Mouse (Mus musculus) ES-E14 (cell line): ENCODE measurements around the gene Nhlh2. TPM values are rescaled to one million over a fixed set of nuclear protein-coding genes. Genes with fewer than 3 reads are reported as not detected.

Experiments
- DNase-seq: peaks from one replicate; pipeline ENCODE4 v3.0.0-alpha.2; 2013; ENCODE audit warnings: low read depth, low spot score
- H3K27ac ChIP-seq: 2 replicates; pipeline ENCODE4 v1.5.1; 2012; ENCODE audit warnings: low read depth, mild to moderate bottlenecking, low read length, moderate library complexity, mixed read lengths; ENCODE audit not compliant: poor library complexity, insufficient read depth, severe bottlenecking
- H3K36me3 ChIP-seq: 2 replicates; pipeline ENCODE4 v1.6.1; 2012; ENCODE audit warnings: mild to moderate bottlenecking, low read length, moderate library complexity, mixed read lengths; ENCODE audit not compliant: control insufficient read depth, poor library complexity, insufficient read depth, severe bottlenecking
- H3K4me1 ChIP-seq, 2 experiments: fragments of 150-350 bp in 1 of 2; sonication (generic) in 1 of 2; 2 replicates each; pipeline ENCODE4 v1.6.1; 2012; ENCODE audit warnings: low read length in 2 of 2, mild to moderate bottlenecking in 1 of 2, mixed read lengths in 1 of 2; ENCODE audit not compliant: control insufficient read depth in 2 of 2, insufficient read depth in 2 of 2, poor library complexity in 1 of 2
- H3K4me3 ChIP-seq, 2 experiments: fragments of 150-350 bp in 1 of 2; sonication (generic) in 1 of 2; 2 replicates each; pipeline ENCODE4 v1.5.1; 2012; ENCODE audit warnings: low read length in 2 of 2, low read depth in 1 of 2, mild to moderate bottlenecking in 1 of 2, mixed read lengths in 1 of 2; ENCODE audit not compliant: insufficient read depth in 1 of 2, poor library complexity in 1 of 2, severe bottlenecking in 1 of 2
- H3K9ac ChIP-seq: 2 replicates; pipeline ENCODE4 v1.6.1; 2012; ENCODE audit warnings: low read depth, mild to moderate bottlenecking, low read length, mixed read lengths; ENCODE audit not compliant: poor library complexity, insufficient read depth, severe bottlenecking
- H3K9me3 ChIP-seq: fragments of 150-350 bp; sonication (generic); 2 replicates; pipeline ENCODE4 v1.6.1; 2012; ENCODE audit warnings: low read depth, mild to moderate bottlenecking, low read length; ENCODE audit not compliant: control insufficient read depth, insufficient read depth
- CHD2 ChIP-seq: IDR thresholded peaks from 2 replicates; pipeline ENCODE4 v1.6.1; 2014; ENCODE audit warnings: mild to moderate bottlenecking, low read depth, low read length, inconsistent platforms
- HCFC1 ChIP-seq: IDR thresholded peaks from 2 replicates; pipeline ENCODE4 v1.6.1; 2012; ENCODE audit warnings: low read length, inconsistent platforms, borderline replicate concordance; ENCODE audit not compliant: insufficient read depth
- MAFK ChIP-seq: IDR thresholded peaks from 2 replicates; pipeline ENCODE4 v1.6.1; 2014; ENCODE audit warnings: mild to moderate bottlenecking, low read depth, low read length, inconsistent platforms; ENCODE audit not compliant: insufficient read depth
- ZC3H11A ChIP-seq: IDR thresholded peaks from 2 replicates; pipeline ENCODE4 v1.6.1; 2012; ENCODE audit warnings: low read depth, mild to moderate bottlenecking, inconsistent platforms, low read length, borderline replicate concordance
- ZNF384 ChIP-seq: IDR thresholded peaks from 2 replicates; pipeline ENCODE4 v1.6.1; 2012; ENCODE audit warnings: low read depth, low read length, inconsistent platforms
- in situ Hi-C, 2 experiments: fragments of 600-800 bp; cut with MboI; formaldehyde crosslinking; loops; one replicate each; pipeline ENCODE4 v1.15.1; 2025; ENCODE audit warnings: low sequenced_read_pairs in 2 of 2, inconsistent platforms in 1 of 2; ENCODE audit not compliant: unreplicated experiment in 2 of 2
- total RNA-seq: library from RNA; depleted of rRNA; stranded (reverse); fragments of 300-350 nt; gene quantifications from 2 replicates; pipeline ENCODE4 v1.2.3, GENCODE M21; 2012

The Nhlh2 gene
- total RNA-seq, 1 experiment: not detected

- no peak overlapping the region for H3K4me3 ChIP-seq
- no peak overlapping the region for H3K9ac ChIP-seq
- H3K9me3 ChIP-seq: no peaks in the 10 kb centered on the region
- H3K27ac ChIP-seq: no peak overlapping the region
- in situ Hi-C loops: no loop called here
- no peak for DNase-seq
- TF ChIP-seq MAFK: no peak
- no peak for TF ChIP-seq ZNF384
- TF ChIP-seq CHD2: no peak
- no peak for TF ChIP-seq HCFC1
- no peak for TF ChIP-seq ZC3H11A
- H3K4me1 ChIP-seq: peaks cover 0 to 10% of the 10 kb centered on the region in 2 experiments; a peak in 2 of 4 replicates
- H3K36me3 ChIP-seq: no peaks in the 10 kb centered on the region
These were observed 37.7 kb downstream of the Nhlh2 start for GRCm38 (mm10) chr3:102047532-102047931.

- Histone ChIP-seq H3K9me3 (no peaks in the 10 kb centered on the region), H3K4me3 (no peak overlapping the region), H3K4me1 (peaks cover 2 to 14% of the 10 kb centered on the region in 2 experiments; a peak in 2 of 4 replicates), H3K9ac (no peak overlapping the region), H3K27ac (no peak overlapping the region), H3K36me3 (no peaks in the 10 kb centered on the region)
- TF ChIP-seq CHD2: no peak
- DNase-seq: no peak
- in situ Hi-C loops: no loop called here
These were observed 39.6 kb downstream of the Nhlh2 start for GRCm38 (mm10) chr3:102049207-102050104.

- in situ Hi-C loops: no loop called here
These were observed 42.2 kb downstream of the Nhlh2 start for GRCm38 (mm10) chr3:102052036-102052435.

GRCm38 (mm10) chr3:102053293-102053692, 43.4 kb downstream of the Nhlh2 start:
- peaks cover 9 to 19% of the 10 kb centered on the region in 2 experiments; a peak in 3 of 4 replicates for H3K4me1 ChIP-seq
- H3K4me3 ChIP-seq: no peak overlapping the region
- H3K9ac ChIP-seq: no peak overlapping the region
- no peak for DNase-seq
- no peaks in the 10 kb centered on the region for H3K9me3 ChIP-seq
- no peak overlapping the region for H3K27ac ChIP-seq
- in situ Hi-C loops: no loop called here
- no peak for TF ChIP-seq MAFK
- H3K36me3 ChIP-seq: no peaks in the 10 kb centered on the region

More at GRCm38 (mm10) chr3:102052036-102052435, 42.2 kb downstream of the Nhlh2 start:
- no peak for TF ChIP-seq MAFK
- H3K4me1 ChIP-seq: peaks cover 9 to 19% of the 10 kb centered on the region in 2 experiments; a peak in 3 of 4 replicates
- no peak overlapping the region for H3K9ac ChIP-seq
- no peak for DNase-seq
- H3K4me3 ChIP-seq: no peak overlapping the region
- no peaks in the 10 kb centered on the region for H3K9me3 ChIP-seq
- no peaks in the 10 kb centered on the region for H3K36me3 ChIP-seq
- H3K27ac ChIP-seq: no peak overlapping the region

GRCm38 (mm10) chr3:102055878-102056277, 46.0 kb downstream of the Nhlh2 start:
- Histone ChIP-seq H3K36me3 (no peaks in the 10 kb centered on the region), H3K9ac (no peak overlapping the region), H3K9me3 (no peaks in the 10 kb centered on the region), H3K4me1 (peaks cover 9 to 11% of the 10 kb centered on the region in 2 experiments; a peak in 3 of 4 replicates), H3K27ac (no peak overlapping the region), H3K4me3 (no peak overlapping the region)
- in situ Hi-C loops: no loop called here
- no peak for DNase-seq
- TF ChIP-seq CHD2: no peak
- TF ChIP-seq MAFK: no peak
- TF ChIP-seq HCFC1: no peak
- TF ChIP-seq ZC3H11A: no peak
- TF ChIP-seq ZNF384: no peak
